Mouse (Mus musculus) spleen, adult 2 months (tissue): ENCODE measurements around the gene Nxpe4. TPM values are rescaled to one million over a fixed set of nuclear protein-coding genes. Genes with fewer than 3 reads are reported as not detected.

Experiments
- DNase-seq, 2 experiments: peaks; one replicate each; pipeline versions ENCODE4 v3.0.0 to v3.0.0-alpha.2; 2012 to 2021; ENCODE audit warnings: low spot score in 2 of 2, low read depth in 1 of 2
- H3K27ac ChIP-seq: fragments of 200-500 bp; 2 replicates; pipeline ENCODE4 v1.5.1; 2012; ENCODE audit warnings: low read length, inconsistent platforms; ENCODE audit not compliant: insufficient read depth
- H3K27me3 ChIP-seq: fragments of 200-500 bp; 2 replicates; pipeline ENCODE4 v1.6.1; 2012; ENCODE audit warnings: mild to moderate bottlenecking, moderate library complexity, low read length, inconsistent platforms; ENCODE audit not compliant: control insufficient read depth, insufficient read depth
- H3K36me3 ChIP-seq: fragments of 200-500 bp; 2 replicates; pipeline ENCODE4 v1.6.1; 2012; ENCODE audit warnings: mild to moderate bottlenecking, low read length, inconsistent platforms; ENCODE audit not compliant: control insufficient read depth, insufficient read depth
- H3K4me1 ChIP-seq: fragments of 200-500 bp; 2 replicates; pipeline ENCODE4 v1.6.1; 2011; ENCODE audit warnings: inconsistent platforms; ENCODE audit not compliant: control insufficient read depth, insufficient read depth, insufficient read length
- H3K4me3 ChIP-seq: fragments of 200-500 bp; 2 replicates; pipeline ENCODE4 v1.5.1; 2011; ENCODE audit warnings: mild to moderate bottlenecking, inconsistent platforms; ENCODE audit not compliant: insufficient read depth, insufficient read length; ENCODE audit errors: extremely low read depth
- CTCF ChIP-seq: fragments of 200-500 bp; IDR thresholded peaks from 2 replicates; pipeline ENCODE4 v1.5.1; 2011; ENCODE audit warnings: mild to moderate bottlenecking, inconsistent platforms; ENCODE audit not compliant: insufficient read depth, insufficient read length, insufficient replicate concordance; ENCODE audit errors: extremely low read depth
- POLR2A ChIP-seq: fragments of 200-500 bp; IDR thresholded peaks from 2 replicates; pipeline ENCODE4 v1.6.1; 2011; ENCODE audit warnings: low read depth, low read length, inconsistent platforms
- WGBS: fragments of 180-500 bp; shearing (Covaris S2); methylation state at CpG from one replicate; pipeline ENCODE4 v1.1.7; 2018; 5-methylcytosine and 5-hydroxymethylcytosine counted together
- polyA plus RNA-seq: library from polyadenylated mRNA; depleted of rRNA; stranded (reverse); fragments of >200 nt; gene quantifications from 2 replicates; pipeline ENCODE4 v1.2.3, GENCODE M21; 2012

The Nxpe4 gene
- polyA plus RNA-seq, 1 experiment: 1.4 TPM

GRCm38 (mm10) chr9:48340708-48341380 lies 179.0 kb downstream of the Nxpe4 start:
- H3K36me3 ChIP-seq: no peaks in the 10 kb centered on the region
- no peaks in the 10 kb centered on the region for H3K4me1 ChIP-seq
- WGBS: 75% methylated on average over 10 of the region's 10 CpGs
- TF ChIP-seq CTCF (no peak), POLR2A (no peak)
- DNase-seq: no peak
- no peaks in the 10 kb centered on the region for H3K27me3 ChIP-seq
- H3K27ac ChIP-seq: no peak overlapping the region
- 0 out of 2 replicates have a peak overlapping the region, but pooled peaks have one; percentile 1 for H3K4me3 ChIP-seq

DNA sequence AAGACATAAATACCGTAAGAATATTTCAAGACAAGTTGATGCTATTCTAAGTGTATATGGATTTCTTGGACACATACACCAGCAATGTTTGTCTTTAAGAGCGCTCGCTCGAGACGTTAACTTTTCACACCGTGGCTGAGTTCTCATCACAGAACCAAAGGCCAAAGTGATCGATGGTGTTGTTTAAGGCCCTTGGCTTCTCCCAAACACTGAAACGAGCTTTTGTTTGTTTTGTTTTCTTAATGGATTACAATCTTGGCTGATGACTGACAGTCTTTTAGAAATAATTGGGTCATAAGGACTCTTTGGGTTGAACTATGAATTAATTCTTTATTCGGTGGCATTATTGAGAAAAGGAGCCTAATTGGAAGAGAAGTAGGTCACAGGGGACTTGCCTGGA lies 183.6 kb downstream of the Nxpe4 start:
- WGBS: 94% methylated on average over 9 of the region's 9 CpGs
- Histone ChIP-seq H3K36me3 (no peaks in the 10 kb centered on the region), H3K27me3 (no peaks in the 10 kb centered on the region), H3K4me1 (no peaks in the 10 kb centered on the region), H3K27ac (no peak overlapping the region), H3K4me3 (no peak overlapping the region)
- TF ChIP-seq CTCF (no peak), POLR2A (no peak)
- DNase-seq: no peak

DNA sequence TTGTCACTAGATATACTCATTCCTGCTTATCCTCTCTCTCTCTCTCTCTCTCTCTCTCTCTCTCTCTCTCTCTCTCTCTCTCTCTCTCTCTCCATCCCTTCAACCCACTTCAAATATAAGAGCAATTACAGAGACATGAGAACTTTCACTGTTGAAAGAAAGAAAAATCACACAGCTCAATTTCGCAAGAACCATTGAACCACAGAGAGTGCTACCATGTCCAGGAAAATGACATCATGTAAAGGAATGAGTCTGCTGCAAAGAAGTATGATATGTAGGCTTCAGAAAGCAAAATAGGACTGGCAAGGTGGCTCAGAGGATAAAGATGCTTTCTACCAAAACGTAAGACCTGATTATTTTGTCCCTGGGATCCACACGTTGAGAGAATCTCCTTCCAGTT lies 184.0 kb downstream of the Nxpe4 start:
- no peaks in the 10 kb centered on the region for H3K36me3 ChIP-seq
- H3K27ac ChIP-seq: no peak overlapping the region
- H3K4me3 ChIP-seq: no peak overlapping the region
- DNase-seq: no peak
- no peaks in the 10 kb centered on the region for H3K27me3 ChIP-seq
- no peak for TF ChIP-seq CTCF
- TF ChIP-seq POLR2A: no peak
- no peaks in the 10 kb centered on the region for H3K4me1 ChIP-seq
- 91% methylated on average over 3 of the region's 3 CpGs for WGBS

DNA sequence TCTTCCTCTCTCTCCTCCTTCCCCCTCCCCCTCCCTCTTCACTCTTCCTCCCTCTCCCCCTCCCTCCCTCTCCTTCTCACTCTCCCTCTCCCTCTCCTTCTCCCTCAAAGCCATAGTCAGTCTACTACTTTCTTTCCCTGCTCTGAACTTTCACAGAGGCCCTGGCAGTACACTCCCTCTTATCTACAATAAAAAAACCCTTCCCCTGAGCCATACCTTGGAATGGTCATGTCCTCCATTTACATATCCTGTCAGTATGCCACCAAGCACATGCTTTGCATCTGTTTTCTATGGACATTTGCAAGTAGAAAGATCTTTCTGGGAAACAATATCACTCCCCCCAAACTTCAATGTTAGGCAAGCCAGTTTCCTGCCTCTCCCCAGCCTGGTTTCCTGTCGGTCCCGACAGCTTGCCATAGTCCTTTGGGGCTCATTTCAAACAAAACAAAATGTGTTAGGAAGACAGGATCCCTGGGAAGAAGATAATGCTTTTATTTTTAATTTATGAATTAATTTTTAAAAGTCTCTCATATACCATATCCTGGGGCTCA lies 191.4 kb downstream of the Nxpe4 start, which contains the start of gene Nxpe2:
Gene Nxpe2 (minus strand): TSS at position 307 of the 551 bp plus-strand sequence.
- Histone ChIP-seq H3K36me3 (no peaks in the 10 kb centered on the region), H3K4me3 (no peak within 1 kb of the TSS), H3K27ac (no peak within 1 kb of the TSS), H3K27me3 (no peaks in the 10 kb centered on the region), H3K4me1 (peaks cover 2% of the 10 kb centered on the region; the same call in 1 of the 2 replicates)
- DNase-seq: no peak
- no peak for TF ChIP-seq POLR2A
- TF ChIP-seq CTCF: no peak
- WGBS: 15% methylated on average over 2 of the region's 2 CpGs

GRCm38 (mm10) chr9:48354122-48354521 lies 192.3 kb downstream of the Nxpe4 start:
- no peaks in the 10 kb centered on the region for H3K27me3 ChIP-seq
- no peak overlapping the region for H3K27ac ChIP-seq
- DNase-seq: no peak
- H3K4me1 ChIP-seq: peaks cover 2% of the 10 kb centered on the region; the same call in 1 of the 2 replicates
- TF ChIP-seq CTCF (no peak), POLR2A (no peak)
- no peak overlapping the region for H3K4me3 ChIP-seq
- 64% methylated on average over 4 of the region's 4 CpGs for WGBS
- no peaks in the 10 kb centered on the region for H3K36me3 ChIP-seq

DNA sequence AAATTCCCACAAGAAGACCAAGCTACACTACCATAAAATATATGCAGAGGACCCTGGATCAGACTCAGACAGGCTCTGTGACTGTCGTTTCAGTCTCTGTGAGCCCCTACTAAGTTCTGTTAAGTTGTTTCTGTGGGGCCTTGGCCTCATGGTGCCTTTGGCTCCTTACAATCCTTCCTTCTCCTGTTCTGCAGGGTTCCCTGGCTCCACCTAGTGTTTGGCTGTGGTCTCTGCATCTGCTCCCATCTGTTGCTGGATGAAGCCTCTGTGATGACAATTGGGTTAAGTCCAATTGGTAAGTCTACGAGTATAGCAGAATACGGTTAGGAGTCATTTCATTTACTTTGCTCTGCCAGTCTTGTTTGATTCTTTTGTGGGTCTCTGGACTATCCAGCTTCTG lies 193.0 kb downstream of the Nxpe4 start:
- TF ChIP-seq CTCF (peak; percentile 74; the same call in 1 of the 2 replicates), POLR2A (no peak)
- Histone ChIP-seq H3K4me1 (peaks cover 2% of the 10 kb centered on the region; the same call in 1 of the 2 replicates), H3K27ac (no peak overlapping the region), H3K4me3 (no peak overlapping the region), H3K36me3 (no peaks in the 10 kb centered on the region), H3K27me3 (no peaks in the 10 kb centered on the region)
- DNase-seq: peak; percentile 15 to 62
- 39% methylated on average over 3 of the region's 3 CpGs for WGBS

DNA sequence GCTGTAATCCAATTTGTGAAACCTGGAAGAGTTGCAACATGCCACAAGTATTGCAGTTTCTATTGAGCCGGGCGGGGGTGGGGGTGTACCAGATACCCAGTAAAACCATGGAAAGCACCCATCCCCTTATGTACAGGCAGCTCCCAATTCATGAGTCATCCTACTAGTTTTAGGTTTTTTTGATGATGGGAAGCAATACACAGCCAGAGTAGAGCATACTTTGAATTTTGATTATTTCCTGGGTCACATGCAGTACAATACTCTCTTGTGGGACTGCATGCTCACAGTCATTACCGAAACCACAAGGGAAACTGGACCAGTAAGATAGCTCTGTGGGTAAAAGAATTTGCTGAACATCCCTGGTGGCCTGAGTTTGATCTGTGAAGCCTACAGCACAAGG lies 195.3 kb downstream of the Nxpe4 start:
- Histone ChIP-seq H3K4me3 (no peak overlapping the region), H3K27me3 (no peaks in the 10 kb centered on the region), H3K4me1 (peaks cover 2% of the 10 kb centered on the region; the same call in 1 of the 2 replicates), H3K27ac (no peak overlapping the region), H3K36me3 (no peaks in the 10 kb centered on the region)
- WGBS: 53% methylated on average over 3 of the region's 3 CpGs
- TF ChIP-seq CTCF: no peak
- no peak for TF ChIP-seq POLR2A
- no peak for DNase-seq
